Mouse (Mus musculus): ENCODE data around the gene B4galnt2. TPM values are rescaled to one million over a fixed set of nuclear protein-coding genes. Genes with fewer than 3 reads are reported as not detected.
"Not testable (repeated sequence)": the region's sequence is repeated elsewhere in the genome, so short reads cannot be mapped to it uniquely, and the experiment has no call there.

B4galnt2 gene
- polyA plus RNA-seq, 1 experiment, result not detected

DNA sequence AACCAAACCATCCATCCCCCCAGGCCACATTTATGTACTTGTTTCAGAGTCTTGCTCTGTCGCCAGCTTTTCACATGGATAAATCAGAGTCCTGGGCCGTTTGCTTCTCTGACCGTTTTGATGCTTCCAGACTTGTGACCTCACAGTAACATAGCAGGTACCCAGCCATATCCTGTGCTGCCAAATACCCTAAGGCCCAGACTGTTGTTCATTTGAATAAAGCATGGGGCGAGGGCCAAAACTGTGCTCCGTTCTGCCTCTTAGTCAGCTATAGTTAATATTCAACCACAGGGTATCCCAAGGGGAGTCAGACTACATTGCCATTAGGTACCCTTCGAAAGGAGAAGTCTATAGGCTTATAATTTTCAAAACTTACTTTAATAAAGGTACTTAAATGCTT is 21.7 kb upstream of the B4galnt2 start:
- no peak for TF ChIP-seq POLR2A (IDR thresholded peaks at IDR 0.05; ENCODE audit: borderline replicate concordance, control insufficient read depth, low read depth, low read length)
- no peak for TF ChIP-seq CTCF (IDR thresholded peaks at IDR 0.05; ENCODE audit: control insufficient read depth, insufficient read depth, low read length)
- WGBS, result 76% methylated on average over 6 of the region's 6 CpGs
- Histone ChIP-seq H3K4me1 (ENCODE audit: control insufficient read depth, insufficient read depth, low read length) (no peaks in the 10 kb centered on the region), H3K27ac (ENCODE audit: control insufficient read depth, insufficient read depth, low read depth, low read length, poor library complexity) (no peak overlapping the region), H3K4me3 (replicated peaks; ENCODE audit: control insufficient read depth, low read depth, low read length) (no peak overlapping the region)

DNA sequence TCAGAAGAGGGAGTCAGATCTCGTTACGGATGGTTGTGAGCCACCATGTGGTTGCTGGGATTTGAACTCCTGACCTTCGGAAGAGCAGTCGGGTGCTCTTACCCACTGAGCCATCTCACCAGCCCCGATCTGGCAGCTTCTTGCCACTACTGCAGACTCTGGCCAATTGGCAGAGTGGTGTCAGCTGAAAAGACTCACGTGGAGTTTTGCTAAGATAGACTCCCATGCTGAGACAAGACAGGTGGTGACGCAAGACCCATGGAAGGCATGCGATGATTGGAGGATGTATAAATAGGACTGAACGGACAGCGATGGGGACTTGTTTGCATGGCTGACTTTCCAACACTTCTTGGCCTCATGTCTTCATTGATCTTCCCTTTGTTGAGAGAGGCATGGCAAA is 17.5 kb upstream of the B4galnt2 start:
- H3K4me1 ChIP-seq (ENCODE audit: control insufficient read depth, insufficient read depth, low read length); H3K4me3 ChIP-seq (replicated peaks; ENCODE audit: control insufficient read depth, low read depth, low read length); H3K27ac ChIP-seq (ENCODE audit: control insufficient read depth, insufficient read depth, low read depth, low read length, poor library complexity): not testable (repeated sequence)
- WGBS, result 80% methylated on average over 8 of the region's 10 CpGs

DNA sequence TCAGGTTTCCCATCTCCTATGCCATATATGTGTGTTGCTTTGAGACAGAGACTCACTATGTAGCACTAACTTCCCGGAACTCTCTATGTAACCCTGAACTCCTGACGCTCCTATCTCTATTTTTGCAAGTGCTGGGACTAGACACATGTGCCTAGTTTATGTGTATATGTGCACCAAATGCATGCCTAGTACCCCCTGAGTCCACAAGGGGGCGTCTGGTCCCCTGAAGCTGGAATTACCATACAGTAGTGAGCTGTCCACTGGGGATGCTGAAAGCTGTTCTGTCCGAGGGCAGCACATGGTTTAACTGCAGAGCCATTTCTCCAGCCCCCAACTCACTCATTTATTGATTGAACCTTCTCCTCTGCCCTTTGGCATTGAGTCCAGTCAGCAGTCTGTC is 11.7 kb upstream of the B4galnt2 start:
- no peak for TF ChIP-seq POLR2A (IDR thresholded peaks at IDR 0.05; ENCODE audit: borderline replicate concordance, control insufficient read depth, low read depth, low read length)
- no peak for TF ChIP-seq CTCF (IDR thresholded peaks at IDR 0.05; ENCODE audit: control insufficient read depth, insufficient read depth, low read length)
- no peak overlapping the region for H3K27ac ChIP-seq (ENCODE audit: control insufficient read depth, insufficient read depth, low read depth, low read length, poor library complexity)
- H3K4me1 ChIP-seq (ENCODE audit: control insufficient read depth, insufficient read depth, low read length), result no peaks in the 10 kb centered on the region
- WGBS, result 77% methylated on average over 4 of the region's 4 CpGs
- H3K4me3 ChIP-seq (replicated peaks; ENCODE audit: control insufficient read depth, low read depth, low read length), result no peak overlapping the region

DNA sequence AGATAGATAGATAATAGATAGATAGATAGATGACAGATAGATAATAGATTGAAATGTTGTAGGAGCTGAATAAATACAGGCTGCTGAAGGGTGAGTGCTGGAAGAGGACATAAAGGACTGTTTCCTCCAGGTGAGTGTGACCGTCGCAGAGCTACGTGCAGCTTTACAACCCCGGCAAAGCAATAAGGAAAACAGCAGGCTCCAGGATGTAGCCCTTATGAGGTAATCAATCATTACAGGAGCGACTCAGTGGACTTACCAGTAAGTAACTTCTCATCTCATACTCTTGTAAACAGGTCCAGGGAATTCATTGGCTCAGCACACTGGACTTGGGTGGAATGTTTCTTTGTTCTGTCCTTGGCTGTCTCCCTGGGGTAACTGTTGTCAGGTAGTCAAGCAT is 11.3 kb upstream of the B4galnt2 start:
- H3K4me3 ChIP-seq (replicated peaks; ENCODE audit: control insufficient read depth, low read depth, low read length), result no peak overlapping the region
- H3K4me1 ChIP-seq (ENCODE audit: control insufficient read depth, insufficient read depth, low read length), result no peaks in the 10 kb centered on the region
- H3K27ac ChIP-seq (ENCODE audit: control insufficient read depth, insufficient read depth, low read depth, low read length, poor library complexity), result no peak overlapping the region
- TF ChIP-seq CTCF (IDR thresholded peaks at IDR 0.05; ENCODE audit: control insufficient read depth, insufficient read depth, low read length) (no peak), POLR2A (IDR thresholded peaks at IDR 0.05; ENCODE audit: borderline replicate concordance, control insufficient read depth, low read depth, low read length) (no peak)
- WGBS, result 89% methylated on average over 5 of the region's 5 CpGs

GRCm38 (mm10) chr11:95924215-95924614 is 9.5 kb upstream of the B4galnt2 start:
- Histone ChIP-seq H3K27ac (ENCODE audit: control insufficient read depth, insufficient read depth, low read depth, low read length, poor library complexity) (no peak overlapping the region), H3K4me1 (ENCODE audit: control insufficient read depth, insufficient read depth, low read length) (no peaks in the 10 kb centered on the region), H3K4me3 (replicated peaks; ENCODE audit: control insufficient read depth, low read depth, low read length) (no peak overlapping the region)
- WGBS, result 82% methylated on average over 2 of the region's 2 CpGs
- TF ChIP-seq POLR2A (IDR thresholded peaks at IDR 0.05; ENCODE audit: borderline replicate concordance, control insufficient read depth, low read depth, low read length) (no peak), CTCF (IDR thresholded peaks at IDR 0.05; ENCODE audit: control insufficient read depth, insufficient read depth, low read length) (no peak)

- WGBS, result 8% methylated on average over 5 of the region's 6 CpGs
- H3K27ac ChIP-seq (ENCODE audit: control insufficient read depth, insufficient read depth, low read depth, low read length, poor library complexity); H3K4me1 ChIP-seq (ENCODE audit: control insufficient read depth, insufficient read depth, low read length): not testable (repeated sequence)
These were observed 8.8 kb upstream of the B4galnt2 start for GRCm38 (mm10) chr11:95923477-95923876.

DNA sequence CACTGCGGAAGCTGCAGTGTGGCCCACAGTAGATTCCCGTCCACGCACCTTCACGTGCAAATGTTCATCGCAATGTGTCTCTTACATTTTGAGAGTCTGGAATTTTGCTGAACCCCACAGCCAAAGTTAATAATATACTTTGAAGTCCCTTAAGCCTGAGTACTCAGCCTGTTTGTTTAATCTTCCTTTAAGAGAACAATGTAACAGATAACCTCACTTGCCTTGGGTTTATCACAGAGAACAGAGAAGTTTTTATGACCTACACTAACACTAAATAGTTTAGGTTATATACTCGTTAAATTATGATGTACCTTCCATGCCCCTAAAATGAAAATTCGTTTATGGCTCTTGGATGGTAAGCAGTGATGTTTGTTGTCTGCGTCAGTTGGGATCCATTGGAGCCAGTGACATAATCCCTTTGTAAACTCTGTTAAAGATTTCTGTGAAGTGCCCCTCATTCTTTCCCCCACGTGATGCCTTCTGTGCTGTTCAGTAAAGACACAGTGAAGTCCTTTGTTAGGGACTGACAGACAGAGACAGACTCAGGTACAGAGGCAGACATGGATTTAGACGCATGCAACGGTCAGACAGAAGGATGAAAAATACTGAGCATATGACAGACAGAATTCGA is 7.4 kb upstream of the B4galnt2 start:
- Histone ChIP-seq H3K4me1 (ENCODE audit: control insufficient read depth, insufficient read depth, low read length) (no peaks in the 10 kb centered on the region), H3K4me3 (replicated peaks; ENCODE audit: control insufficient read depth, low read depth, low read length) (no peak overlapping the region), H3K27ac (ENCODE audit: control insufficient read depth, insufficient read depth, low read depth, low read length, poor library complexity) (no peak overlapping the region)
- TF ChIP-seq CTCF (IDR thresholded peaks at IDR 0.05; ENCODE audit: control insufficient read depth, insufficient read depth, low read length) (no peak), POLR2A (IDR thresholded peaks at IDR 0.05; ENCODE audit: borderline replicate concordance, control insufficient read depth, low read depth, low read length) (no peak)
- whole genome bisulfite sequencing, result 74% methylated on average over 12 of the region's 12 CpGs

More at GRCm38 (mm10) chr11:95923477-95923876, 8.8 kb upstream of the B4galnt2 start:
- H3K4me3 ChIP-seq (replicated peaks; ENCODE audit: control insufficient read depth, low read depth, low read length), result not testable (repeated sequence)

DNA sequence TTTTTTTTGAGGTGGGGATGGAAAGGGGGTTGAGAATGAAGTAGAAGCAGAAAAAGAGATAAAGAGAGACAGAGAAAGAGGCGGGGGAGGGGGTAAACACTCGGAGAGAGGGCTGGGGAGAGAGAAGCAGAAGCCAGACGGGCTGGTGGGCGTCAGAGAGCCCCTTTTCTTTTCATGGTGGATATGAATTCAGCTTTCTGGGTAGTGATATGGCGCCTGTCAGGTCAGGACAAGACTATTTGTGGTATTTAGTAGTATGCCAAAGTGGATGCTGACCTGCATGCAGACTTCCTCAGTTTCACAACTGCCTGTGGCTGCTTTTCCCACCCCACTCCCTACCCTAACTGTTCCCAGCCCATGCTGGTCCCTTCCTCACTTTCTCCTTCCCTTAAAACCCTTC is 1.7 kb upstream of the B4galnt2 start:
- Histone ChIP-seq H3K27ac (ENCODE audit: control insufficient read depth, insufficient read depth, low read depth, low read length, poor library complexity) (no peak overlapping the region), H3K4me3 (replicated peaks; ENCODE audit: control insufficient read depth, low read depth, low read length) (no peak overlapping the region), H3K4me1 (ENCODE audit: control insufficient read depth, insufficient read depth, low read length) (no peaks in the 10 kb centered on the region; the same call in 1 of the 2 replicates)
- TF ChIP-seq CTCF (IDR thresholded peaks at IDR 0.05; ENCODE audit: control insufficient read depth, insufficient read depth, low read length), result no peak
- no peak for TF ChIP-seq POLR2A (IDR thresholded peaks at IDR 0.05; ENCODE audit: borderline replicate concordance, control insufficient read depth, low read depth, low read length)
- WGBS, result 8% methylated on average over 5 of the region's 5 CpGs

GRCm38 (mm10) chr11:95915006-95915710 is 467 bp upstream of the B4galnt2 start:
- TF ChIP-seq CTCF (IDR thresholded peaks at IDR 0.05; ENCODE audit: control insufficient read depth, insufficient read depth, low read length) (no peak), POLR2A (IDR thresholded peaks at IDR 0.05; ENCODE audit: borderline replicate concordance, control insufficient read depth, low read depth, low read length) (no peak)
- WGBS, result 3% methylated on average over 28 of the region's 28 CpGs
- Histone ChIP-seq H3K4me1 (ENCODE audit: control insufficient read depth, insufficient read depth, low read length) (no peaks in the 10 kb centered on the region; the same call in 1 of the 2 replicates), H3K4me3 (replicated peaks; ENCODE audit: control insufficient read depth, low read depth, low read length) (no peak overlapping the region), H3K27ac (ENCODE audit: control insufficient read depth, insufficient read depth, low read depth, low read length, poor library complexity) (no peak overlapping the region)

All from bone marrow, adult 2 months (tissue).